Mouse (Mus musculus) ovary, postnatal 14 days (tissue): ENCODE data around the gene Ankrd33b.

Source experiments
- DNase-seq: peaks from one replicate; pipeline ENCODE4 v3.0.0; 2022; ENCODE audit warnings: low spot score

The Ankrd33b gene

DNA sequence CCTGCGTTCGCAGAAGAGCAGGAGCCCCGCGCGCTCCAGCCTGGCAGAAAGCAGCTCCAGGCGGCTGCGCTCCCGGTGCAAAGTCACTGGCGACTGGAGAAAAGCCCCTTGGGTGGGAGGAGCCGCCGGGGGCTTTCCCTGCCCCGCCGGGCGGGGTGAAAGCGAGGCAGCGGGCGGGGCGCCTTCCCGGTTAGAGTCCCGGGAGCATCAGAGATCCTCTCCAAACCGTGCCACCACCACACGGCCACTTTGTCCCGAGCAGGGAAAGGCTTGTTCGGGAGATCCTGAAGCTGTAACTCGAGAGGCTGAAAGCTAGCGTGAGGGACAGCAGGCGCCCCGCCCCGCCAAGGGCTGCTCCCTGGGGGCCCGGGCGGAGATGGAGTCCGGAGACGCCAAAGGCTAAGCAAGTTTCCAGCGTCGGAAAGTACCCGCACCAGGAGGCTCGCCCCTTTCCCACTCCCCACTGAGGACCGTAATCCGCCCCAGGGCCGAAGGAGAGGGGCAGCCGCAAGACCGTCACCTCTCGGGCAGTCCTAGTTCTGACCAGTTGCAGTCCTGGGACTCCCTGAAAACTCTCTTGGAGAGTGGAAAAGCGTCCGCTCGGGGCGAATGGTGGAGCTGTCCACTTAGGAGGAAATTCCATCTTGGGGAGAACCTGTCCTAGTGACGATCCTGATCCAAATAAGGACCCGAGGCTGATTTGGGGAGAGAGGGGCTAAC, at the start of gene Ankrd33b:
TSS of gene Ankrd33b (minus strand) at position 246 of the 720 bp plus-strand sequence.
- DNase-seq: no peak

DNA sequence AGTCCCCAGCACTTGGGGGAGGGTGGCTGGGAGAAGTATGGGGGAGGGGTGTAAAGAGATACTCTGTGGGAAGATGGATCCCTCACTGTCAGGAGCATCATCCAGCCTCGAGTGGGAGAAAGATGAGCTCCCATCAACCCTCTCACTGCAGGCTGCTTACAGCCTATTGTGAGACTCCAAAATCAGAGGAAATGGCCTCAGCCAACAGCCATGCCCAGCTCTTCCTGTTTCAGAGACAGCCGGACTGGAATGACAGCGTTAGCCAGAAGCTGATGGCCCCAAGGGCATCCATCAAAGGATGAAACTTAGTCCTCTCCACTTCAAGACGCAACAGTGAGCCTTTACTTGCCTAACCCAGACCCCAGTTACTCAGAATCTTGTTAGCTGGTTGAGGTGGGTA, 47.7 kb upstream of the Ankrd33b start:
- no peak for DNase-seq

DNA sequence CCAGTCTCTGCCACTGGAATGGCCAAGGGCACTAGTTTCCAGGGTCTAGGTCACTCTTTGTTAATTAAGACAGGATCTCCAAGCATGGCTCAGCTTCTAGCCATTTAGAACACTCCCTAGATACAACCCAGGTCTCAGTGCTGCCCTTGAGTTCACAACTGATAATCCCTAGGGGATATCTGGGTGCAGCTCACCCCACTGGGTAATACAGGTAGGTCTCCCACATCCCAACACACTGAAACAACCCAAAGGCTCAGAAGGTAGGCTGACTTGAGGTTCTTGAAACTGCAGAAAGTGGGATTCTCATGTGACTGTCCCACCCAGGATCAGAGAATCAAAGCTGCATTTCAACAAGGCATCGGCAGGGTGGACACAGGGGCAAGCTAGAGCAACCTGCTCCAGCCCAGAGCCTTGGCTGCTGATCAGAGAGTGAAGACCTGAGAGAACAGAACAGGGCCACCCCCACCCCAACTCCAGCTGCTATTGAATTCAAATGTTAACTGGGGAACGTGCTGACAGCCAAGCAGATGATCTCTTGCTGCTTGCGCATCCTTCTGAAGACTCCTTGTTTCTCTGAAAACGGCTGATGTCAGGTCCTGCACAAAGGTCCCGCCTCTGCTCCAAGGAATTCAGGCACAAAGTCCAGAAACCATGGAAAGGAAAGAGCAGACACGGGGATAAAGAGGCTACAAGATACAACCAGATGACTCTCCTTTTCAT, 46.8 kb upstream of the Ankrd33b start:
- no peak for DNase-seq

DNA sequence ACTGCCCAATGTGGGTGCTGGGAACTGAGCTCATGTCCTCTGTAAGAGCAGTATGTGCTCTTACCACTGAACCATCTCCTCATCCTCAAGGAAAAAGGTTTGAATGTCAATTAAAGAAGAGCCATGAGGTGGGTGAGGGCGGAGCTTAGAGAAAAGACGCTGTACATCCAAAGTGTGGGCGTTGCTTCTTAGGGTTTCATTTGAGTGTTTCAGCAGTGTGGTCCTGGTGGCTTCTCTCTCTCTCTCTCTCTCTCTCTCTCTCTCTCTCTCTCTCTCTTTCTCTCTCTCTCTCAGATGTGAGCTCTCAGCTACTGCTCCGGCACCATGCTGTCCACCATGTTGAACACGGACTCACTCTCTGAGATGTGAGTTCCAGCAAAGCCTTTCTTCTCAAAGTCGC, 46.1 kb upstream of the Ankrd33b start:
- DNase-seq: no peak

DNA sequence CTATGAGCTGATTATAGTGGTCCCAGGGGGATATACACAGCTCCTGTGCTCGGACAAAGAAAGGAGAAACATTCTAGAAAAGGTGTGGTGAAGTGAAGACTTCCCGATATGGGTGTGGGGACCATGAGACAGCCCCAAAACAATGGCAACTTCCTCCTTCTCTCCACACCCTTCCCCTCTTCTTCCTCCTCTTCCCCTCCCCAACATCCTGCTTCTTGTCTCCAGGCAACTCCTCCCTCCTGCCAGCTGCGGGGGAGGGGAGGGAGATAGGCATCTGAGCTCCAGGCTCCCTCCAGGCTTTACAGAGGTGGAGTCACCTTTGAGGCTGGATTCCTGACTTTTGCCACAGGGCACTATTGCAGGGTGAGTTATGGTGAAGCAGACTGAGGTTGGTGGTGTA, 45.4 kb upstream of the Ankrd33b start:
- no peak for DNase-seq

DNA sequence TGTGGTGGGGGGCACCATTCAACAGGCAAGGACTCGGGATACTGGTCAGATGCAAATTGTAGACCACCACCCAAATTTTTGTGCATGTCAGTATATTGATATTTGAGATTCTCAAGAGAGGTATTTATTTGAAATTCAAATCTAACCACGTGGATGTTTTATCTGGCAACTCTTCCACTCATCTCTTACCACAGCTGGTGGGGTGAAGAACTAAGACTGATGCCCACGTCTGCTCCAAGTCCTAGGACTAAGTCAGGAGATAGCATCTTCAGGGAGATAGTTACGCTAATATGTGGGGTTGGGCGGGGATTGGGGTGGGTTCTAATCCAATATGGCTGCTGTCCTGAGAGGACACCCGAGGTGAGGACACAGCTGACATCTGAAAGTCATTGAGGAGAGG, 44.9 kb upstream of the Ankrd33b start:
- DNase-seq: no peak

DNA sequence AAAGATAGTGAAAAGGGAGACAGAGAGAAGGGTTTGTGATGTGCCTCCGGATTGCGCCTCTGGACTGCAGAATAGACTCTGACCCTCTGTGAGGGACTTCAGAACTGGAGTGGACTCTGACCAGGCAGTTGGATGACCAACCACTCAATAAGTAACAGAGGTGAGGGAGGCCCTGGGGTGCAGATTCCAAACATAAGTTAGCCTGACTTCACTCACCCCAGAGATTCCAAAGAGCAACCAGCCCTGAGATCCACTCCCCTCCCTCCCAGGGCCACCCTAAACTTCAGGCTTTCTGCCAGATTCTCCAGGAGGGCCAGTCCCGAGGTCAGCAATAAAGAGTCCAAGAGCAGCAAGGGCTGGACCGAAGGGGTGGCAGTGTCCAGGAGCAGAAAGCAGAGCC, 40.0 kb upstream of the Ankrd33b start:
- no peak for DNase-seq

DNA sequence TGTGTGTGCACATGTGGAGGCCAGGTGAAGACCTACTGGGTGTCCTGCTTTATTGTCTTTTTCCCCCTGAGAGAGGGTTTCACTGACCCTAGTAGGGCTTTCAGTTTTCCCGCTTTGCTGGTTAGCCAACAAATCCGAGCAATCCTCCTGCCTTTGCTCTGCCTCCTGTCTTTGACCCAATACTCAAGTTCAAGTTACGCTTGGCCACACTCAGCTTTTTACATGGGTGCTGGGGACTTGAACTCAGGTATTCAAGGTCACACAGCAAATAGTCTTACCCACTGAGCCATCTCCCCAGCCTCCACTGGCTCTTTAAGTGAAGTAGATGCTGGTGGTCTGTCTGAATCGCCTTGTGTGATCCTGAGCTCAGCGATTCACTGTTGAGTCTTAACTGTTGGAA, 39.4 kb upstream of the Ankrd33b start:
- DNase-seq: no peak

DNA sequence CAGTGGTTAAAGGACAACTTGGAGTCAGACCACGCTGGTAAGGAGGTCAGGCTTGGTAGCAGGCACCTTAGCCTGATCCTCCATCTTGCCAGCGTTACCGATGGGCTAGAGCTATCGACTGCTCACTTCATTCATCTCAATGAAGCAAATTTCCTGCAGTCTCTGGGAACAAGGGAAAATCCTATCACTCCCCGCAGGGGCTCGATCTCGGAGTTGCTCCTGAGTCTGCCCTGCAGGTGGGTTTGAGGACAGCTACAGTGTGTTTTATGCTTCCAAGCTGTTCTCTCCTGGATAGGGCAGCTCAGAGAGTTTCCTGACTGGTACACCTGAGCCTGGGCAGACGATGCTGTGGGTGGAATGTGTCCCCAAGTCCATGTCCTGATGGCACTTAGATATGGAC, 36.8 kb upstream of the Ankrd33b start:
- DNase-seq: no peak

DNA sequence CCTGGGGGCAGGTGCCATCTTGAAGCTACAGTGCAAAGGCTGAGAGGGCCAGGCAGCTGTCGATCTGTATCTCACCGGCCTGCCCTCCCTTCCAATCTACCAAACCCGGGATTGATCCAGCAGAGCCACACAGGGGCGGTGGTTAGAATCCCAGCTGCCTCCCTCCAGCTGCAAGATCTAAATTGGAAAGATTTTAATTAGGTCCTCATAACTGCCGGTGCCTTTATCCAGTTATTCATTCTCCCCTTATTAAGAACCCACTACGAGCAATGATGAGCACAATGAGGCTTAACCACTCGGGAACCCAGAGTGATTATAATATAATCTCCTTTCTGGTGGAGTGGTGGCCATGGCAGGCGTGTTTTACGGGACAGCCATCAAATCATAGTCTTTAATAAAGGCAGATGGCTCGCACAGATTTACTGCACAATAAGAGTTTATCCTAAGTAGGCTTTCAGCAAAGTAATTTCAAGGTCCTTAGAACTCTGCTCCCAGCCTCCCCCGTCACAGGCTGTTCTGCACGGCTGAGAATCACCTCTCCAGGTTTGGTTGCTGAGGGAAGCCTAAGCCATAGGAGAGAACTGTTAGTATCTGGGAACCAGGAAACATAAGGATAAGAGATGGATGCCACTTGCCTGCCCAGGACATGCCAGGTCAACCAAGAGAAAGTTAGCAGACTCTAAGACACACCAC, 34.8 kb upstream of the Ankrd33b start:
- DNase-seq: no peak

DNA sequence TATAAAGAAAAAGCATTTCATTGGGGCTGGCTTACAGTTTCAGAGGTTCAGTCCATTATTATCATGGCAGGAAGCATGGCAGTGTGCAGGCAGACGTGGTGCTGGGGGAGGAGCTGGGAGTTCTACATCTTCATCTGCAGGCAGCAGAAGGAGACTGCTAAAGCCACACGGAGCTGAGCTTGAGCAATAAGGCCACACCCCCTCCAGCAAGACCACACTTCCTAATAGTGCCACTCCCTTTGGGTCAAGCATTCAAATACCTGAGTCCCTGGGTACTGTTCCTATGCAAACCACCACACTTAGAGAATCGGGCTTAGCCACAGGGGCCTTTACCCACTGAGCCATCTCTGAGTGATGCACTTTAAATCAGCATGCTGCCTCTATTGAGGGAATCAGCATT, 33.4 kb upstream of the Ankrd33b start:
- DNase-seq: no peak

DNA sequence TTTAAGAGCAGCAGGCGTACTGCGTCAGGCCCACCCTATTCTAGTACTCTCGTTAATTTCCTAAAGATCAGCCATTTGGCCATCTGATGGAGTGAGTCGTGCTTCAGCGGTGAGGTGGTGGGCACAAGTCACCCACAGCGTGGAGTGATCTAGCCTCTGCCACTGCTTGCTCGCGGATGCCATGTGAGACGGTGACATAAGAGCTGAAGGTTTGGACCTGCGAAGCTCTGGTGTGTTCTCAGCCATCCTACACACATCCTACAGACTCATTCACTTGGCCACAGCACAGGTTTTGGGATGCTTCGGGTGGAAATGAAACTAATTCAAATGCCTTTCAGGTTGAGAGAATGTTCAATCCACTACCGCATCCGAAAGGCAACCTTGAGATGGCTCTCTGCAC, 31.2 kb upstream of the Ankrd33b start:
- DNase-seq: no peak

DNA sequence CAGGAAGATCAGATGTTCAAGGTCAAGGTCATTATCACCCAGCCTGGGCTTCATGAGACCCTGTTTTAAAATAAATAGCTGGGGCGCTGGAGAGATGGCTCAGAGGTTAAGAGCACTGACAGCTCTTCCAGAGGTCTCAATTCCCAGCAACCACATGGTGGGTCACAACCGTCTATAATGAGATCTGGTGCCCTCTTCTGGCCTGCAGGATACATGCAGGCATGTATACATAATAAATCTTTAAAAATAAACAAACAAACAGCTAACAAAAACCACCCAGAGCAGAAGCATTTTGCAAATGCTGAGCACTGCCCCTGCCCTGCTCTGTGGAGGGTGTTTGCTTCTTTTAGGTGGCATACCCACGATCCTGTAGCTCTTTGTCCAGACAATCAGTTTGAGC, 29.9 kb upstream of the Ankrd33b start:
- DNase-seq: no peak

DNA sequence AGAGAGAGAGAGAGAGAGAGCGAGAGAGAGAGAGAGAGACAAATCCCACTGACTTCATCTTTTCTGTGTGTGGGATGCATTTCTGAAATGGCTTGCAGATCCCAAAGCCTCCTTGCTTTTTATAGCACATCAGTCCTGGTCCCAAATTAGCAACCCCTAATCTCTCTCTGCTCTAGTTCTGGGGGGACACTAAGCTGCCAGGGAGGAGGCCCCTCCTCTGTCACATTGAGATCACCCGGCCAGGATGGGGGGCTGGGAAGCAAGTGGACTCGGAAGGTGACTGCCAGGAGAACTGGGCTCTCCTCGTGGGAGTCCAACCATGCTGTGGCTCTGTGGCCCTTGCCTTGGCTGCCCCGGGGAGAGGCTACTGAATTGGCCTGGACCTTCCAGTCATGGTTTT, 29.2 kb upstream of the Ankrd33b start:
- DNase-seq: no peak

DNA sequence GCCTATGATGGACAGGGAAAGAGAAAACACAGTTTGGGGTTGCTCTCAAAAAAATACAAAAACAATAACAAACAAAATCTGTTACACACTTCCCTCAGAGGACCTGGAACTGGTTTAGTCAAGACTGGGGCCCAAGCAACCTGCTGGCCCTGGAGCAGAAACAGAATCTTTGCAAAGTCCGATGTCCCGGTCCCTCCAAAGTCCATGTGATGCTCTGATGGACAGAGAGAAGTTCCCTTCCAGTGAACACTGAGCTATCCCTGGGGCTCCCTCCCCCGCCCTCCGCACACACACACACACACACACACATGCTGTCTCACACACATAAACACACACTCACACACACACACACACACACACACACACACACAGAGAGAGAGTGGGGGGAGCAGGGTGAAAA, 28.5 kb upstream of the Ankrd33b start:
- no peak for DNase-seq

DNA sequence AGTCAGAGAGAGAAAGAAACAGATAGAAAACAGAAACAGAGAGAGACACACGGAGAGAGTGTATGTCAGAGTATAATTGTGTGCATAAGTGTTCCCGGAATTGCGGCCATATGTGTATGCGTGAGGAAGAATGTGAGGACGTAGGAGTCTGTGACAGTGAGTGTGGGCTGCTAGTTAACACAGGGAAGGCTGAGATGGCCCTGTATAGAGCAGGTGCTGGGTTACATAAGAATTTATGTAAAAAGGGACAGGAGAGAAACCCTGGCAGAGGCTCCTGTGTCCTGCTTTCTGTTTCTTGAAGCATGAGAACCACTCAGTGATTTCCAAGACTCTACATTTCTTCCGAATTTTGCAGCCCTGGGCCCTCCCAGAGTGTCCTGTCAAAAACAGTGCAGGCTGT, 25.9 kb upstream of the Ankrd33b start:
- DNase-seq: no peak

DNA sequence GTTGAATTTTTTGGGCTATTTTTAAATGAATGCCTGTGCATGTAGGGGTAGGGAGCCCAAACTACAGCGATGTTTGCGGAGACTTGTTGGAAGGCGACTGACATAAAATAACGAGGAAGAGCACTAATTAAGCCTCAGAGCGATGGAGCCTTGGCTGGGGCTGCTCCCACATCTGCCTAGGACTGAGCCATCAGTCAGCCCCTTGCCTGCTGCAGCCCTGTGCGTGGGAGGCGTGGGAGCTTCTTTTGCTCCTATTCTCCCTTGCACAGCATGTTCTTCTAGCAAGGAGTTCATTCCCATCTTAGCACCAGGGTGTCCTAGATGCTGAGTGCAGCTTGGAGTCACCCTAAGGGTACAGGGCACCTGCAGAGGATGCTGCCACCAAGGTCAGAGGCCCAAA, 25.2 kb upstream of the Ankrd33b start:
- DNase-seq: peak; percentile 11

DNA sequence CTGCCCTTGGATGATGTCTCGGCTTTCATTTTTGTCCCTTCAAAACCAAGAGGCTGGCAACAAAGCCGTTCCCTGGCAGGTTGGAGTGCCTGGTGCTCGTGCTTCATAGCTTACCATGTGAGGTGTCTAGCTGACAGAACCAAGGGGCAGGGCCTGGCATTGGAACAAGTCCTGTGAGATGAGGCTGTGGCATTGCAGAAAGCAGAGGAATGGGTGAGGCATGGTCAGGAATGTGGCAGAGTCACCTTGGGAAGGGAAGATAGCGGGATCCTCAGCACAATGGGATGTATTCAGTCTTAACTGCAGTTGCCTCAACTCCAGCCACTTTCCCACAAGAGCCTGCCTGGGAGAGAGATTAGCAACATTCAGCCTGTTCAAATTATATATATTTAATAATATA, 24.6 kb upstream of the Ankrd33b start:
- no peak for DNase-seq

DNA sequence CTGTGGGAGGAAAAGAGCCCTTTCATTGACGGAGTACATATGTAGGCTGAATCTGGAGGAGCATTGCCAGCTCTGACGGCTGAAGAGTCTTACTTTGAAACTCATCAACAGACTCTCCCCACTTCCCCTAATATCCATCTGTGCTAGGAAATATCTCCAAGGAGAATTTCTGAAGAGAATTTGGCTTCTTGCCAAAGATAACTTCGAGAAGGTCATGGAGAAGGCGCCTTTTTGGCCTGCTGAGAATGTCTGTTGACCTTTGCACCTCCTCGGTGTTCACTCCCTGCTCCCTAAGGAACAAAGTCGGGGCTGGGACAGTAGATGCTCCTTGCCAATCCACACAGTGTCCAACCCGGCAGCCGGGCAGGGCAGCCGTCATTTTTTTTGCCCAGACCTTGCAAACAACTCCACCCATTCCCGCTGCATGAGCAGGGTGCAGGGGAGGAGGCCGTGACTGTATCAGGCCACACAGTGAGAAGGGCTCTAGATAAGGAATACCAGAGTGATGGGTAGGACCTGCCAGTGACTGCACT, 14.5 kb upstream of the Ankrd33b start:
- no peak for DNase-seq

DNA sequence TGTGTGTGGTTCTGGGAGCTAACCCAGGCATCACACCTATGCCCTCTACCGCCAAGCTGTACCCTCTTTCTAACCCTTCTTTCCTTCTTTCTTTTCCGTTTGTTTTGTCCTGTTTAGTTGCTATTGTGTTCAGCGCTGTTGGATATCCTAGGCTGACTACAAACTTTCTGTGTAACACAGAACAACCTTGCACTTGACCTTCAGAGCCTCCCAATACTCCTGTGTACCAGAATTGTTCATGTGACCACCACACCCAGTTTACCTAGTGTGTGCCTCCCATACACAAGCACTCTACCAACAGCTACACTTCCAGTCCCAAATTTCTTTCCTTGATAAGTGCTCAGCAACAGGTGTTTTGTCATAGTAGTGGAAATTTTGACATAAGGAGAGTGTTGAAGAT, 11.9 kb upstream of the Ankrd33b start:
- DNase-seq: no peak

DNA sequence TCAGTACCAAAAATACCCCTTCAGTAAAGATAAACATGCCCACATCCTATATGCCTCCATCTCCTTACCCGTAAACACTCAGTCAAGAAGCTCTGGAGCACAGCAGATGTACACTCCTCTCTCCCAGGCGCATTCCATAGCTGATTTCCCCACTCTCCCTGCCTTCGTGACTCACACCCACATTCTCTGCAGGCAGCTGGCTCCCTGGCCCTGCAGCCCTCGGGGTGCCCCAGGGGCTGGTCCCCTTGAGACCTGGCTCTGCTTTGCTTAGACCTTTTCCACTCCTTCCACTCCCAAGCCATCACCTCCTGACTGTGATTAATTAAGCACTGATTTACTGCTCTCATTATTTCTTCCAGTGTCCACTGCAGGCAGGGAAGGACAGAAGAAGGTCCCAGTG, 7.7 kb upstream of the Ankrd33b start:
- DNase-seq: no peak

DNA sequence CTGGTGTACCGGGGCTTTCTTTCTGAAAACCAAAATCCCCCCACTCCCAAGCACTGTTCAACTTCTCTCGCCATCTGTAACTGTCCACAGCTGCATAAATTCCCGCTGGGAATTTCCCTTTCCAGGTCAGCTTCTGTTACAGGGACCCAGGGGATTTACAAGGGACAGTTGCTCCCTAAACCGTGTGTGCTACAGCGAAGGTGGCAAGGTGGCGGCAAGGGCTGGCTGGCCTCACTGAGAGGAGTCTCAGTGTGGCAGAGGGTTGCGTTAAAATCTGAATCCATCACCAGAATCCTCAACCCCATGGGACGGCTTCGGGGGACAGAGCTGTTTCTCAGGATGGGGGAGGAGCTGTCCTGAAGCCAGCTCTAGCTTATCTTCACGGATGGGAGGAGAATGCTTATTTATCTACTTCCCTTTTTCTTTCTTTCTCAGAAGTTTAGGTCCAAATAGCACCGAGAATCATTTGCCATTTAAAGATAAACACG, 1.6 kb upstream of the Ankrd33b start:
- no peak for DNase-seq

DNA sequence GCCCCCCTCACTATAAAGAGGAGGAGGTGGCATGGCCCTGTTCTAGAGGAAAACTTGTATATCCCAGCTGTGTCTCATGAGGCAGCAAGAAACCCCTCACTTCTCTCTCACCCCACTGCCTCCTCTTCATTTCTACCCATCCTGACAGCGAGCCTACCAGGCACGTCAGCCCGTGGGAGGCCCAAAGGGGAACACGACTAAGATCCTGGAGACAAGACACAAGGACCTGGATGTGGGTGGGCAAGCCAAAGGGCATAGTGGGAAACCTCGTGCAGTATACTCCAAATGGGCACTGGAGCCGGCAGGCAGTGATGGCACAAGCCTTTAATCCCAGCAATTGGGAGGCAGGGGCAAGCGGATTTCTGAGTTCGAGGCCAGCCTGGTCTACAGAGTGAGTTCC, 1.0 kb upstream of the Ankrd33b start:
- no peak for DNase-seq
